Mouse (Mus musculus): ENCODE results near the gene Rfx2. TPM values are rescaled to one million over a fixed set of nuclear protein-coding genes. Genes with fewer than 3 reads are reported as not detected.

Gene Rfx2
- polyA plus RNA-seq, 1 experiment from 2014 or later: 3.7 TPM

- H3K4me1 ChIP-seq (replicated peaks; ENCODE audit: control insufficient read depth, insufficient read depth, low read length): peaks cover 12% of the 10 kb centered on the region
- ATAC-seq: no peak
- no peak overlapping the region for H3K9ac ChIP-seq (replicated peaks; ENCODE audit: low read depth, low read length)
- no peaks in the 10 kb centered on the region; the same call in 1 of the 2 replicates for H3K9me3 ChIP-seq (ENCODE audit: control insufficient read depth, low read length)
- H3K4me2 ChIP-seq (ENCODE audit: low read length): no peak overlapping the region
- no peaks in the 10 kb centered on the region for H3K36me3 ChIP-seq (ENCODE audit: control insufficient read depth, insufficient read depth)
- no peak overlapping the region for H3K27ac ChIP-seq (ENCODE audit: low read length)
- peaks cover 76% of the 10 kb centered on the region for H3K27me3 ChIP-seq (replicated peaks; ENCODE audit: control insufficient read depth, insufficient read depth, low read length)
- WGBS: 24% methylated on average over 35 of the region's 36 CpGs
- H3K4me3 ChIP-seq (replicated peaks; ENCODE audit: low read length): no peak overlapping the region
Measured at GRCm38 (mm10) chr17:56754271-56755185, 76.3 kb downstream of the Rfx2 start.

DNA sequence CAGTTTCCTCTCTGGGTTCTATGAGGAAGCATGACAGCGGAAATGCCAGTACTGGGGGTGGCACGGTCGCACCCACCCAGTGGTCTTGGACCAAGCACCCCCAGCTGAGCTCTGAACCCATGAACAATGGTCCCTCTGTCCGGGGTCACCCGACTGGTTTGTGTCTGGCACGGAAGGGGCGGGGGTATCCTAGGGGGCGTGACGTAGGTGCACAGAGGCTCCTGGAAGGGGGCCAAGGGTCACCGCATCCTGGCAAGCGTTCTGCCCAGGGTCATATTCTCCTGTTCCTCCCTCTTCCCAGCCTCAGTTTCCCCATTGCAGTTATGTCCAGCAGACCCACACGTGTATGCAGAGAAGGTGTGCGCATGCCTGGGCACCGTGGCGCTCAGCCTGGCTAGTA, 77.4 kb downstream of the Rfx2 start:
- H3K4me2 ChIP-seq (ENCODE audit: low read length): no peak overlapping the region
- no peak overlapping the region for H3K4me3 ChIP-seq (replicated peaks; ENCODE audit: low read length)
- peaks cover 12% of the 10 kb centered on the region for H3K4me1 ChIP-seq (replicated peaks; ENCODE audit: control insufficient read depth, insufficient read depth, low read length)
- no peaks in the 10 kb centered on the region for H3K36me3 ChIP-seq (ENCODE audit: control insufficient read depth, insufficient read depth)
- H3K9ac ChIP-seq (replicated peaks; ENCODE audit: low read depth, low read length): no peak overlapping the region
- no peaks in the 10 kb centered on the region; the same call in 1 of the 2 replicates for H3K9me3 ChIP-seq (ENCODE audit: control insufficient read depth, low read length)
- no peak overlapping the region for H3K27ac ChIP-seq (ENCODE audit: low read length)
- H3K27me3 ChIP-seq (replicated peaks; ENCODE audit: control insufficient read depth, insufficient read depth, low read length): peaks cover 73% of the 10 kb centered on the region
- no peak for ATAC-seq
- WGBS: 19% methylated on average over 15 of the region's 15 CpGs

DNA sequence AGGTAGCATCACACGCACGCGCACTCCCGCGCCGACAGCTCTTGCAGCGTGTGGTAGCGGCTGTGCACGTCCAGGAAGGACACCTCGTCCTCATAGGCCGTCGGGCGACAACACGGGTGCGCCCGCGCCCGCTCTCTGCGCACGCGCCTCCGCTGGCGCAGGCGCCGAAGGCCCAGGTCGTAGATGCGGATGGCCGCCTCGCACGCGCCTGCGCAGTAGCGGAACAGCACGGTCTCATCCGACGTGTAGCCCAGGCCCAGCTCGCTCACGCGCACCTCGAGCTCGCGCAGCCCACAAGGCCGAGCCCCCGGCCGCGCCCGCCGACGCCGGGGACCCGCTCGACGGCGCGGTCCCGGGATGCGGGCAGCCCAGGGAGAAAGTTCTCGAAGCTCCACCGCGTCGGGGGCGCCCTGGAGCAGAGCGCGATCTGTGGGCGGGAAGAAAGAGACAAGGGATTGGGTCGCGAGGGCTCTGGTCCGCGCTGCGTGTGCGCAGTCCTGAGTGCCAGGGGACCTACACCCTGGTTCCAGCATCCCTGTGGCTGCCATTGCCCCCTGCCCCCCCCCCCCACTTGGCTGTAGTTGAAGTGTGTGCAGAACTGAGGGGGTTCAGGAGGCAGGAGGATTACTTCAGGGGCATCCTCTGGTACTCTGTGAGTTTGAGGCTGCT, 79.3 kb downstream of the Rfx2 start:
- WGBS: 27% methylated on average over 70 of the region's 71 CpGs
- Histone ChIP-seq H3K4me3 (replicated peaks; ENCODE audit: low read length) (peak overlapping the region; percentile 40), H3K4me1 (replicated peaks; ENCODE audit: control insufficient read depth, insufficient read depth, low read length) (no peaks in the 10 kb centered on the region), H3K27ac (ENCODE audit: low read length) (no peak overlapping the region), H3K9ac (replicated peaks; ENCODE audit: low read depth, low read length) (peak overlapping the region; percentile 51; the same call in 1 of the 2 replicates), H3K27me3 (replicated peaks; ENCODE audit: control insufficient read depth, insufficient read depth, low read length) (peaks cover 56% of the 10 kb centered on the region), H3K9me3 (ENCODE audit: control insufficient read depth, low read length) (no peaks in the 10 kb centered on the region; the same call in 1 of the 2 replicates), H3K4me2 (ENCODE audit: low read length) (peak overlapping the region; percentile 48), H3K36me3 (ENCODE audit: control insufficient read depth, insufficient read depth) (no peaks in the 10 kb centered on the region)
- ATAC-seq: peak; percentile 89

DNA sequence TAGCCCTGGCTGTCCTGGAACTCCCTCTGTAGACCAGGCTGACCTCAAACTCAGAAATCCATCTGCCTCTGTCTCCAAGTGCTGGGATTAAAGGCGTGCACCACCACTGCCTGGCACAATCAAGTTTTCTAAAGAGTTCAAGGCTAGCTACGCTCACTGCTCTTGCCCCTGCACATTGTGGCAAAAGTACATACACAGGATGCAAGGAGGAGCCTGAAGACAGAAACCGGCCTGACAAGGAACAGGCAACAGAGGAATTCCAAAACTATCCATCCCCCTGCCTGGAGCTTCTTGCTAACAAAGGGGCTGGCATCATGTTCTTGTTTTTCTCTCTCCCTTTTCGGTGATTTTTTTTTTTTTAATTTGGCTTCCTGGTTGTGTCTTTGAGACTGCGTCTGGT, 86.6 kb downstream of the Rfx2 start:
- WGBS: 65% methylated on average over 5 of the region's 5 CpGs
- H3K36me3 ChIP-seq (ENCODE audit: control insufficient read depth, insufficient read depth): no peaks in the 10 kb centered on the region
- H3K27me3 ChIP-seq (replicated peaks; ENCODE audit: control insufficient read depth, insufficient read depth, low read length): no peaks in the 10 kb centered on the region; the same call in 1 of the 2 replicates
- H3K4me1 ChIP-seq (replicated peaks; ENCODE audit: control insufficient read depth, insufficient read depth, low read length): no peaks in the 10 kb centered on the region
- H3K4me3 ChIP-seq (replicated peaks; ENCODE audit: low read length): no peak overlapping the region
- H3K9ac ChIP-seq (replicated peaks; ENCODE audit: low read depth, low read length): no peak overlapping the region
- ATAC-seq: no peak
- H3K27ac ChIP-seq (ENCODE audit: low read length): no peak overlapping the region
- no peak overlapping the region for H3K4me2 ChIP-seq (ENCODE audit: low read length)
- H3K9me3 ChIP-seq (ENCODE audit: control insufficient read depth, low read length): 0 out of 2 replicates have a peak, but pooled peaks cover 2% of the 10 kb centered on the region

DNA sequence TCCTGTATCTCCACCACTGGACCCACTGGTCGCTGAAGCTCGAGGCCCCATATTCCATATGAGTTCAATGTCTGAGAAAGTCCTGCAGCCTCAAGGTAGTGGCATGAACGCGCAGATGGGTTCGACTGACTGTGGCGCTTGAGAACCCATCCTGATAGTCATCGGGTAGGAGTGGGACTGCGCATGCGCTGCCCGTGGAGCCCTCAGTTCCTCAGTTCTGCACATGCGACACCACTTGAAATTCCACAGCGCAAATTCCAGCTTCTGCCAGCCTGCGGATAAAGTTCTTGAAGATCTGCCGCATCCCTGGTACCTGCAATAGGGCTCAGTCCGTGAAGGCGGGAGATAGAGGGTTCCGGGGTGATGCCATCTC, 90.0 kb downstream of the Rfx2 start:
- Histone ChIP-seq H3K4me1 (replicated peaks; ENCODE audit: control insufficient read depth, insufficient read depth, low read length) (no peaks in the 10 kb centered on the region), H3K4me2 (ENCODE audit: low read length) (no peak overlapping the region), H3K9me3 (ENCODE audit: control insufficient read depth, low read length) (0 out of 2 replicates have a peak, but pooled peaks cover 2% of the 10 kb centered on the region), H3K9ac (replicated peaks; ENCODE audit: low read depth, low read length) (no peak overlapping the region), H3K27me3 (replicated peaks; ENCODE audit: control insufficient read depth, insufficient read depth, low read length) (no peaks in the 10 kb centered on the region), H3K27ac (ENCODE audit: low read length) (no peak overlapping the region), H3K4me3 (replicated peaks; ENCODE audit: low read length) (no peak overlapping the region), H3K36me3 (ENCODE audit: control insufficient read depth, insufficient read depth) (no peaks in the 10 kb centered on the region)
- 80% methylated on average over 17 of the region's 17 CpGs for WGBS
- ATAC-seq: no peak

DNA sequence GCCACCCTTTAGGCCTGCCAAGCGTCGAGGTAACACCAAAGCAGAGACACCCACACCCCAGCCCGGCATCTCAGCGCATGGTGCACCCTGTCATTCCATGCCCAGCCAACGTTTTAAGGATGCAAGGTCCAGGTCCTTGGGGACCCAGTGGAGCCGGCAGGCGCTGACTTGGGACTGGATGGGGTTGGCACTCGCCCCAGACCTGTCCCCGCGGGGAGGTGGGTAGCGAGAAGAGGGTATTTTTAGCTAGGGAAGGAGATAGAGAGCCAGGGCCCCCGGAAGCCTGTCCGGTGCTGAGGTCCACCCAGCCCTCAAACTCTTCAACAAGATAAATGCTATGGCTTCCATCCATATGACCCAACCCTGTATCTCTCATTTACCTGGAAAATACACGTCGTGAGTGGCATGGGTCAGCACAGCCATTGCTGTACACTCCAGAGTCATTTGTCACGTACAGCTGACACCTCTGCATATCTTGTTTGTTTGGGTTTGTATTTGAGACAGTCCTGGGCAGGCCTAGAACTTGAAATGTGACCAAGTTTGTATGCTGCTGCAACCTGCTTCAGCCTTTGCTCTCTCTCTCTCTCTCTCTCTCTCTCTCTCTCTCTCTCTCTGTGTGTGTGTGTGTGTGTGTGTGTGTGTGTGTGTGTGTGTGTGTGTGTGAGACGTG, 90.6 kb downstream of the Rfx2 start:
- Histone ChIP-seq H3K9ac (replicated peaks; ENCODE audit: low read depth, low read length) (no peak overlapping the region), H3K4me1 (replicated peaks; ENCODE audit: control insufficient read depth, insufficient read depth, low read length) (no peaks in the 10 kb centered on the region), H3K27me3 (replicated peaks; ENCODE audit: control insufficient read depth, insufficient read depth, low read length) (no peaks in the 10 kb centered on the region), H3K4me3 (replicated peaks; ENCODE audit: low read length) (no peak overlapping the region), H3K4me2 (ENCODE audit: low read length) (no peak overlapping the region), H3K9me3 (ENCODE audit: control insufficient read depth, low read length) (0 out of 2 replicates have a peak, but pooled peaks cover under 1% of the 10 kb centered on the region), H3K27ac (ENCODE audit: low read length) (no peak overlapping the region), H3K36me3 (ENCODE audit: control insufficient read depth, insufficient read depth) (no peaks in the 10 kb centered on the region)
- 82% methylated on average over 17 of the region's 17 CpGs for WGBS
- ATAC-seq: no peak

- H3K27me3 ChIP-seq (replicated peaks; ENCODE audit: control insufficient read depth, insufficient read depth, low read length): no peaks in the 10 kb centered on the region
- ATAC-seq: no peak
- no peaks in the 10 kb centered on the region for H3K36me3 ChIP-seq (ENCODE audit: control insufficient read depth, insufficient read depth)
- no peaks in the 10 kb centered on the region for H3K9me3 ChIP-seq (ENCODE audit: control insufficient read depth, low read length)
- WGBS: 85% methylated on average over 10 of the region's 10 CpGs
- no peak overlapping the region for H3K9ac ChIP-seq (replicated peaks; ENCODE audit: low read depth, low read length)
- H3K4me3 ChIP-seq (replicated peaks; ENCODE audit: low read length): no peak overlapping the region
- H3K4me2 ChIP-seq (ENCODE audit: low read length): no peak overlapping the region
- no peaks in the 10 kb centered on the region for H3K4me1 ChIP-seq (replicated peaks; ENCODE audit: control insufficient read depth, insufficient read depth, low read length)
- no peak overlapping the region for H3K27ac ChIP-seq (ENCODE audit: low read length)
Measured at GRCm38 (mm10) chr17:56738221-56738620, 92.6 kb downstream of the Rfx2 start.

- Histone ChIP-seq H3K9me3 (ENCODE audit: control insufficient read depth, low read length) (no peaks in the 10 kb centered on the region), H3K27ac (ENCODE audit: low read length) (no peak overlapping the region), H3K36me3 (ENCODE audit: control insufficient read depth, insufficient read depth) (no peaks in the 10 kb centered on the region), H3K4me2 (ENCODE audit: low read length) (no peak overlapping the region), H3K27me3 (replicated peaks; ENCODE audit: control insufficient read depth, insufficient read depth, low read length) (no peaks in the 10 kb centered on the region), H3K4me1 (replicated peaks; ENCODE audit: control insufficient read depth, insufficient read depth, low read length) (no peaks in the 10 kb centered on the region), H3K9ac (replicated peaks; ENCODE audit: low read depth, low read length) (no peak overlapping the region), H3K4me3 (replicated peaks; ENCODE audit: low read length) (no peak overlapping the region)
- no peak for ATAC-seq
- 51% methylated on average over 8 of the region's 8 CpGs for WGBS
Measured at GRCm38 (mm10) chr17:56736534-56736933, 94.3 kb downstream of the Rfx2 start.

DNA sequence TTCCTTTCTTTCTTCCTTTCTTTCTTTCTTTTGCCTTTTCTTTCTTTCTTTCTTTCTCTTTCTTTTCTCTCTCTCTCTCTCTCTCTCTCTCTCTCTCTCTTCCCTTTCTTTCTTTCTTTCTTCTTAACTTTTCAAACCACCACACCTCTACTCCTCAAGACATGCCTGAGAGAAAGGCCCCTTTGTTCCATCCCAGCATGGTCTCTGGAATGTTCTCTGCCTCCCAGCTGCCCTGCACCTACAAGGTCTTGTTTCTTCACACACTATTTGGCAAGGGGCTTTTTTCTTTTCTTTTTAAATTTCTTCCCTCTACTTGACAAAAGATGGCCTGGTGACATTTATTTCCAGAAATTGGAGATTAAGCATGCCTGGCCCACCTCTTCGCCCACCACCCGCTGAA, 101.2 kb downstream of the Rfx2 start:
- no peak for ATAC-seq
- Histone ChIP-seq H3K4me2 (ENCODE audit: low read length) (no peak overlapping the region), H3K27me3 (replicated peaks; ENCODE audit: control insufficient read depth, insufficient read depth, low read length) (no peaks in the 10 kb centered on the region), H3K27ac (ENCODE audit: low read length) (no peak overlapping the region), H3K9me3 (ENCODE audit: control insufficient read depth, low read length) (no peaks in the 10 kb centered on the region; the same call in 1 of the 2 replicates), H3K4me1 (replicated peaks; ENCODE audit: control insufficient read depth, insufficient read depth, low read length) (peaks cover 5% of the 10 kb centered on the region; the same call in 1 of the 2 replicates), H3K4me3 (replicated peaks; ENCODE audit: low read length) (no peak overlapping the region), H3K36me3 (ENCODE audit: control insufficient read depth, insufficient read depth) (no peaks in the 10 kb centered on the region), H3K9ac (replicated peaks; ENCODE audit: low read depth, low read length) (no peak overlapping the region)
- WGBS: 35% methylated on average over 2 of the region's 2 CpGs

Data from forebrain, embryonic 16.5 days (tissue).